Mouse (Mus musculus): ENCODE data around the gene Tekt5. TPM values are rescaled to one million over a fixed set of nuclear protein-coding genes. Genes with fewer than 3 reads are reported as not detected.

Gene Tekt5
- not detected for polyA plus RNA-seq (2014; fragmentation: Illumina TruSeq; extraction: RNeasy Lipid Tissue Mini Kit (QIAGEN cat#74804); ENCODE audit: low read depth, low replicate concordance)

DNA sequence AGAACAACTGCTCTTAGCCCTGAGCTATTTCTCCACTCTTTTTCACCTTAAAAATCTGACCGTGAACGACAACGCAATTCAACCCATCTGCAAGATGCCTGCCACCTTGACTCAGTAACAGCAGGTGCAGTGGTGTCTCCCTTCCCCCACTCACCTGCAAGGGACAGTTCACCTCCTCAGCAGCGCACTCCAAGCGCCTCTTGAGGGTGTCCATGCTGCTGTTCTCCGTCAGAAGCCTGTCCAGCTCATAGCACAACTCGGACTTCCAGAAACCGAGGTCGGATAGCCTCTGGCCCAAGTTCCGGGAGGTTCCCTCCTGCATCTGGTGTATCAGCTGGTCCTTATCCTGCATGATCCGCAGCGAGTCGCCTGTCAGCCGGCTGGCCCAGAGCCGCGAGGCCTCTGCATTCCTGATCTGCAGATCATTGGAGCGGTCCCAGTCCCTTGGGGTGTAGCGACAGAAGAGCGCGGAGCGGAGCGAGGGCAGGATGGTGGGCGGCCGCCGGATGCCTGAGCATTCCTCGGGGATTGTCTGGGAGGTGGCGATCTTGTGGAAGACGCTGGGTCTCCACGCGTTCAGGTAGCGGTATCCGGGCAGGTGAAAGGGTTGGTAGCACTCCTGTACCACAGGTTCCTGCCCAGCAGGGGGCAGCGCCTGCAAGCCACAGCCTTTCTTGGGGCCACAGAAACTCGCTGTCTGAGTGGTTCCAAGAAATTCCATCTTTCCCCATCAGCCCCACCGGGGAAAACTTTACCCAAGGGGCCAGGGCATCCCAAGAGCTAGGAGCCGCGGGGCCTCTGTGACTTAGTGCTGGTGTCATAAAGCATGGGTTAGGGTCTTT is at the start of gene Tekt5:
Tekt5 (minus strand) TSS at position 792 of the 842 bp plus-strand sequence.

DNA sequence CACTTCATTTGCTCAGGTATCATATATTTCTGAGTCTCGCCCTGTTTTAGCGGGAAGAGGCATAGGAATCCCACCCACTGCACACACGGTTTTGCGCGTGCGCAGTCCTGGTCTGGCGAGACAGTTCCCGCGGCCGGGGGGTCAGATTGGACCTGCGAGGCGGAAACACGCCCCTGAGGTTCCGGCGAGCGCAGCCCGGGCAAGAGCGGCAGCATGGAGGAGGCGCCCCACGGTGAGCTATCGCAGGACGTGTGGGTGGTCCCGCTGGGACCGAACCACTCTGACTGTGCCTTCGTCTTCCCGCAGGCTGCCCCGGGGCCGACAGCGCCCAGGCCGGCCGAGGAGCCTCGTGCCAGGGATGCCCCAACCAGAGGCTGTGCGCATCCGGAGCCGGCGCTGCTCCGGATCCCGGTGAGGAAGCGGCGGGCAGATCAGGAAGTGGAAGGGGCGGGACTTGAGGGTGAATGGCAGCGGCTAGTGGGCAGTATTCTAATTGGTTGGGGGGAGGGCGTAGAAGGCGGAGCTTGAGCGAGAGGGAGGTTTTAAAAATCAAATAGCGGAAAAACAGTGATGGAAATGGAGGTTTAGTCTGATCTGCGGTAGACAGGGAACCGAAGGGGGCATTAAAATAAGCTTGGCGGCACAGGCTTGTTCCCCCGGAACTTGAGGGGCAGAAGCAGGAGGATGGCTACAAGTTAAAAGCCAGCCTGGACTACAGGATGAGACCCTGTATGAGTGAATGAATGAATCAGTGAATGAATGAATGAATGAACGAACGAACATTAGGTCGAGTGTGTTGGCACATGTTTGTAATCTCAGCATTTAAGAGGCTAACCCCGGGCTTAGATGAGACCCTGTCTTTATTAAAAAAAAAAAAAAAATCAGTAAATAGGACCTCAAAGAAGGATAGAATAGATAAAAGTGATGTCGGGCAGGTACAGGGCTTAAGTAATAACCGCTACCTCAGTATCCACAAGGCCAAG is 16.8 kb upstream of the Tekt5 start, which contains the start of gene Nubp1:
Nubp1 (plus strand) TSS at position 185 of the 983 bp plus-strand sequence.

DNA sequence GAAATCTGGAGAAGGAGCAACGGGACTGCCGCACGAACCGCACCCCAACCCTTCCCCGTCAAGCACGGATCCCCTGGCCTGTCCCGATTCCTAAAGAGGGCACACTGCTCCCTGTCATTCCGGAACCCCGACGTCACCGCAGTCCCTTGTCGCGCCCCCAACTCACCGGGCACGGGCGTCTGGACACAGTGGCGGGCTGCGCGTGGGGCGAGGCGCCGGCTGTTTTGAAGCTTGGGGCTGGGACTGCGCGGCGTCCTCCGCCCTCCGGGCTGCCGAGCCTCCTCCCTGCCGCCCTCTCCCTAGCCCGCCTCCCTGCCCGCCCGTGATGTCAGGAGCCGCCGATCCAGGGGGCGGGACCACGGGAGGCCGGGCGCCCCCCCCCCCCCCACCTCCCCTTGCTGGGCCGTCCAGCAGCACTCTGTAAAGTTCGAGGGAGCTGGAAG is 81.6 kb downstream of the Tekt5 start, which contains the start of gene Emp2:
Emp2 (minus strand) TSS at position 323 of the 443 bp plus-strand sequence.

Other genes with a start within 250 kb of the Tekt5 start
- gene Rpl39l, start 225.3 kb downstream of the Tekt5 start, polyA plus RNA-seq (2014; fragmentation: Illumina TruSeq; extraction: RNeasy Lipid Tissue Mini Kit (QIAGEN cat#74804); ENCODE audit: low read depth, low replicate concordance), result not detected
- gene Atf7ip2, start 202.8 kb downstream of the Tekt5 start, polyA plus RNA-seq (2014; fragmentation: Illumina TruSeq; extraction: RNeasy Lipid Tissue Mini Kit (QIAGEN cat#74804); ENCODE audit: low read depth, low replicate concordance), result not detected
- gene Emp2, start 81.5 kb downstream of the Tekt5 start, polyA plus RNA-seq (2014; fragmentation: Illumina TruSeq; extraction: RNeasy Lipid Tissue Mini Kit (QIAGEN cat#74804); ENCODE audit: low read depth, low replicate concordance), result 6.3 TPM
- 4.1 TPM for gene Nubp1, start 16.5 kb upstream of the Tekt5 start, polyA plus RNA-seq (2014; fragmentation: Illumina TruSeq; extraction: RNeasy Lipid Tissue Mini Kit (QIAGEN cat#74804); ENCODE audit: low read depth, low replicate concordance)
- gene Tvp23a, start 51.9 kb upstream of the Tekt5 start, polyA plus RNA-seq (2014; fragmentation: Illumina TruSeq; extraction: RNeasy Lipid Tissue Mini Kit (QIAGEN cat#74804); ENCODE audit: low read depth, low replicate concordance), result not detected
- 0.13 TPM for gene Ciita, start 84.6 kb upstream of the Tekt5 start, polyA plus RNA-seq (2014; fragmentation: Illumina TruSeq; extraction: RNeasy Lipid Tissue Mini Kit (QIAGEN cat#74804); ENCODE audit: low read depth, low replicate concordance)
- gene Dexi, start 147.6 kb upstream of the Tekt5 start, polyA plus RNA-seq (2014; fragmentation: Illumina TruSeq; extraction: RNeasy Lipid Tissue Mini Kit (QIAGEN cat#74804); ENCODE audit: low read depth, low replicate concordance), result 5.7 TPM
- gene Clec16a, start 149.8 kb upstream of the Tekt5 start, polyA plus RNA-seq (2014; fragmentation: Illumina TruSeq; extraction: RNeasy Lipid Tissue Mini Kit (QIAGEN cat#74804); ENCODE audit: low read depth, low replicate concordance), result 5.9 TPM

Measured in liver, adult 10 weeks (tissue).